Mouse (Mus musculus) midbrain, embryonic 15.5 days (tissue): Measurements from ENCODE around the gene Ralgps2. TPM values are rescaled to one million over a fixed set of nuclear protein-coding genes. Genes with fewer than 3 reads are reported as not detected.

Experiments used
- ATAC-seq: fragments of 200-750 bp; cut with Nextera tagmentation; replicated peaks from 2 replicates; pipeline ENCODE4 v1.8.0; 2017; ENCODE audit warnings: moderate TSS enrichment
- H3K27ac ChIP-seq: fragments of 300-500 bp; sonication (generic); 2 replicates; pipeline ENCODE4 v1.5.1; 2015; ENCODE audit warnings: mild to moderate bottlenecking, inconsistent platforms
- H3K27me3 ChIP-seq: fragments of 300-500 bp; sonication (generic); replicated peaks from 2 replicates; pipeline ENCODE4 v1.6.1; 2015; ENCODE audit warnings: inconsistent platforms
- H3K36me3 ChIP-seq: fragments of 300-500 bp; sonication (generic); replicated peaks from 2 replicates; pipeline ENCODE4 v1.6.1; 2015; ENCODE audit warnings: inconsistent platforms
- H3K4me1 ChIP-seq: fragments of 300-500 bp; sonication (generic); 2 replicates; pipeline ENCODE4 v1.6.1; 2015; ENCODE audit warnings: inconsistent platforms
- H3K4me2 ChIP-seq: fragments of 300-500 bp; sonication (generic); 2 replicates; pipeline ENCODE4 v1.6.1; 2015; ENCODE audit warnings: inconsistent platforms, mild to moderate bottlenecking, moderate library complexity
- H3K4me3 ChIP-seq: fragments of 300-500 bp; sonication (generic); 2 replicates; pipeline ENCODE4 v1.5.1; 2015; ENCODE audit warnings: mild to moderate bottlenecking, inconsistent platforms
- H3K9ac ChIP-seq: fragments of 300-500 bp; sonication (generic); 2 replicates; pipeline ENCODE4 v1.6.1; 2015; ENCODE audit warnings: mild to moderate bottlenecking, inconsistent platforms
- H3K9me3 ChIP-seq: fragments of 300-500 bp; sonication (generic); 2 replicates; pipeline ENCODE4 v1.6.1; 2016; ENCODE audit warnings: inconsistent platforms
- WGBS: fragments of 180-500 bp; shearing (Covaris S2); methylation state at CpG from one replicate; pipeline ENCODE4 v1.1.7; 2015; ENCODE audit warnings: mixed read lengths; 5-methylcytosine and 5-hydroxymethylcytosine counted together
- polyA plus RNA-seq: library from polyadenylated mRNA; unstranded; fragments of >200 nt; fragmentation: Nextera tagmentation; extraction: Ambion mirVana; gene quantifications from 2 replicates; pipeline ENCODE4 v1.2.1, GENCODE M21; 2015

The Ralgps2 gene
- 87.9 and 104 TPM in 2 replicates for polyA plus RNA-seq

DNA sequence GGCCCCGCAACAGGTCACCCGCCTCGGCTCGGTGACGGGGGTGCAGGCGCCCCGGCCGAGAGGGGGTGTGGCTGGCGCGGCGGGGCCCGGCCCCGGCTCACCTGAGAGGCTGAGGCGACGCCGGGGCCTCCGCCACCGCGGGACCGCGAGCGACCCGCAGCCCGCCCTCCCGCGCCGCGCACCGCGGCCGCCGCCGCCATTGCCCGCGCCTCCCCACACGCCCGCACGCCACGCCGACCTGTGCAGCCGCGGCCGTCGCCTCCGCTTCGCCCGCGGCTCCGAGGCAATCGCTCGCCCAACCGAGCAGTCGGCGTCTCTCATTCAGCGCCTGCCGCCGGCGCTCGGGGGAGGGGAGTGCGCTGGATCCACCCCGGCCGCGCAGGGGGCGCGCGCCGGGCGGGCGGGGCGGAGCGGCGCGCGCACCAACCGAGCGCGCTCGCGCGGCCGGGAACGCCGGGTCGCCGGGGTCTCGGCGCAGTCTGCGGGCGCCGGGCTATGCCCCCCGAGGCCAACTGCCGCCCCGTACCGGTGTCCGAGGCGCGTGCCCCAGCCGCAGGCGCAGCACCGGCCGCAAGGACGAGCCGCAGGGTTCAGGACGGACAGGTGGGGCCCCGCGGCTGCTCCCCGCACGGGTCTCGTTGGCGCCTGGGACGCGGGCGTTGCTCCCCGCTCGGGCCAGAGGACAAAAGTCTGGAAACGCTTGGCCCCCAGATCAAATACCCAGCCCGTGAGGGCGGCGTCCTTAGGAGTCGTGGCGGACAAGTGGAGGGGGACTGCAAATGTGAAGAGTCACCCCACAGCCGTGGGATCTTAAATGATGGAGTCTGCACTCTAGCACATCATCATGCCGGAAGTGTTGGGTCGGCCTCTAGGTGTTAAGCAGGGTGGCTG lies at the start of gene Ralgps2:
Gene Ralgps2, minus strand, starts transcription at position 376 of the 891 bp plus-strand sequence.
- Histone ChIP-seq H3K4me1 (peaks cover 19% of the 10 kb centered on the region), H3K27me3 (no peaks in the 10 kb centered on the region), H3K4me2 (peak within 1 kb of the TSS; percentile 52), H3K27ac (peak within 1 kb of the TSS; percentile 99), H3K9ac (peak within 1 kb of the TSS; percentile 97), H3K36me3 (no peaks in the 10 kb centered on the region), H3K9me3 (no peaks in the 10 kb centered on the region), H3K4me3 (peak within 1 kb of the TSS; percentile 99)
- under 1% methylated on average over 64 of the region's 124 CpGs for WGBS
- ATAC-seq = peak; percentile 86

DNA sequence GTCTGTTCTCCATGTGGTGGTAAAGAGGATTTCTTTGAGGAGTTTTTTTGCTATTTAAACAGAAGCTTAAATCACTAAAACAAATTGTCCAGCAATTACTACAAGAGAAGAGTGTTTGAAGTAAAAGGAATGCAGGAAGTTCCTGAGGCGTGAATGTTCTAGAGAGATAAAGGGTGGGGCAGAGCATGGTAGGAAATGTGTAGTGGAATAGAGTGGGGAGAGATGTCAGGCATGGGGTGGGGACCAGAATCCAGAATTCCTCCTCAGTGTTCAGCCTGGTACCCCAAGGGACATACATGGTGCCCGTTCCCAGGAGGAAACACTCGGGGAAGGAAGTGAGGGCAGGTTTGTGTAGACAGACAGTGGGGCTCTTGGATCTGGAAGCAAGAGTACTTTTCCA lies 48.1 kb upstream of the Ralgps2 start:
- Histone ChIP-seq H3K4me3 (no peak overlapping the region), H3K27ac (no peak overlapping the region), H3K4me2 (no peak overlapping the region), H3K9me3 (no peaks in the 10 kb centered on the region), H3K36me3 (no peaks in the 10 kb centered on the region), H3K9ac (no peak overlapping the region), H3K4me1 (peaks cover 10% of the 10 kb centered on the region), H3K27me3 (no peaks in the 10 kb centered on the region)
- 87% methylated on average over 3 of the region's 3 CpGs for WGBS
- ATAC-seq = no peak

DNA sequence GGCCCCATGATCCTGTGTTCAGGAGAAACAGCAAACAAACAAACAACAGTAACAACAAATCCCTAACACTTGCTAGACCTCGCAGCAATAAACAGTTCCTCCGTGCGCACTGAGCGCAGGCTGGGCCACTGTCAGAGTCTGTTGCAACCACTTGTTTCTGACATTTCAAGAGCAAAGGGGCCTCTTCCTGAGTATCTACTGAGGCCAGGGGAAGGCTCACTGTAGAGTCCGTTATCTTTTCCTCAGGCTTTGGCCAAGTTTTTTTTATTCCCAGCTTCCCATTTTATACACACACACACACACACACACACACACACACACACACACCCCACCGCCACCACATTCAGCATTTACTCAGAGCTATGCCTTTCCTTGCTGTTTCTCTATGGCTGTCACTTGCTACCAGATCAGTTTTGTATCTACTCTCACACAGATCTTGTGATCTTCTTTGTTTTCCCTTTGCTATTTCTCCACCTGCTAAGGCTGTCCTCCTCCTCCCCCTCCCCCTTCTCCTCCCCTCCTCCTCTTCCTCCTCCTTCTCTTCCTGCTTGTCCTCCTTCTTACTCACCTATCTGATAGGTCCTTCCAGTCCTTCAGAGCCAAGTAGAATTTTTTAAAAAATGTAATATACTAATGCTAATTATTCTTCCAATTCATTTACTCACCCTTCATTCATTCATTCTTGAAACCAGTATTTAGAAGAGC lies 47.4 kb upstream of the Ralgps2 start:
- Histone ChIP-seq H3K27me3 (no peaks in the 10 kb centered on the region), H3K9ac (no peak overlapping the region), H3K4me2 (no peak overlapping the region), H3K27ac (no peak overlapping the region), H3K36me3 (no peaks in the 10 kb centered on the region), H3K9me3 (no peaks in the 10 kb centered on the region), H3K4me1 (peaks cover 10% of the 10 kb centered on the region), H3K4me3 (no peak overlapping the region)
- 77% methylated on average over 6 of the region's 6 CpGs for WGBS
- ATAC-seq = no peak

DNA sequence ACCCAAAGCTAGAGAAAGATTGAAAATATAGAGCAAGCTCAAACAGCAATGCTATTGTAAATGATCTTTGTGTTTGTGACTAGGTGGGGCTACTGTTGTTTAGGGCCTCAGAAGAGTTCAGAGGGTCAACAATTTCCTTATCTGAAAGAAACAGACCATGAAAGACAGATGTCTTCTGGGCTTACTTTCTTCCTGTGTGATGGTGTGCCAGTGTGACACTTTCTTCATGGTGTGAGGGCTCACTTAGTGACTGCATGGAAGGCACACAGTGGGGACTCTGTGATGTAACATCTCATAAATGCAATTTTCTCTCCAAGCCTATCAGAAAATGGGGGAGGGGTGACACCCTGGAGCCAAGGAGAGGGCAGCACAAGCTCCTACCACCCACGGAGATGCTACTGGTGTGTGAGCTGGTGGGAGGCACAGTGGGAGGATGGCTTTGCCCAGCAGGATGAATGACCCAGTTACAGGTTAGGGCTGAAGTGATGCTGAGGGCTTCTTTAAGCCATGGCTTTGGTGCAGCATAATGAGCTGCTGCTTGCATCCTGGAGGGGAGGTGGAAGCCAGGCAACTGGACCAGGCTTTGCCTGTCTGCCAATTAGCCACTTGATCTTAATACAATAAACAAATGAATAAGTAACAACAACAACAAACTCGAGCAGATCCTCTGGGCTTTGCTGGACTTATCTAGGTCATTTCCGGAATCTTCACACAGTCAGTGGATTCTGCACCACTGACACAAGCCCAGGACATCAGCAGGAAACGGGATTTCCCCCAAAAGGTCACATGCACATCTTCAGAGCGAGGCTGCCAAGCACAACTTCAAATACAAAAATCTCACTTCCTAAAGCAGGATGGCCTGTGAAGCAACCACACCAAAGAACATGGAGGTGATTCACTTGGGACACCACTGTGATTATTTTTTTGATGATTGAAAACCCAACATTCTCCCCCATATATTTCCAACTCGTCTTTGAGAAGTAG lies 46.5 kb upstream of the Ralgps2 start:
- Histone ChIP-seq H3K4me1 (peaks cover 10% of the 10 kb centered on the region), H3K27me3 (no peaks in the 10 kb centered on the region), H3K4me2 (no peak overlapping the region), H3K36me3 (no peaks in the 10 kb centered on the region), H3K9ac (no peak overlapping the region), H3K4me3 (no peak overlapping the region), H3K27ac (no peak overlapping the region), H3K9me3 (no peaks in the 10 kb centered on the region)
- no peak for ATAC-seq
- 50% methylated on average over 6 of the region's 6 CpGs for WGBS

DNA sequence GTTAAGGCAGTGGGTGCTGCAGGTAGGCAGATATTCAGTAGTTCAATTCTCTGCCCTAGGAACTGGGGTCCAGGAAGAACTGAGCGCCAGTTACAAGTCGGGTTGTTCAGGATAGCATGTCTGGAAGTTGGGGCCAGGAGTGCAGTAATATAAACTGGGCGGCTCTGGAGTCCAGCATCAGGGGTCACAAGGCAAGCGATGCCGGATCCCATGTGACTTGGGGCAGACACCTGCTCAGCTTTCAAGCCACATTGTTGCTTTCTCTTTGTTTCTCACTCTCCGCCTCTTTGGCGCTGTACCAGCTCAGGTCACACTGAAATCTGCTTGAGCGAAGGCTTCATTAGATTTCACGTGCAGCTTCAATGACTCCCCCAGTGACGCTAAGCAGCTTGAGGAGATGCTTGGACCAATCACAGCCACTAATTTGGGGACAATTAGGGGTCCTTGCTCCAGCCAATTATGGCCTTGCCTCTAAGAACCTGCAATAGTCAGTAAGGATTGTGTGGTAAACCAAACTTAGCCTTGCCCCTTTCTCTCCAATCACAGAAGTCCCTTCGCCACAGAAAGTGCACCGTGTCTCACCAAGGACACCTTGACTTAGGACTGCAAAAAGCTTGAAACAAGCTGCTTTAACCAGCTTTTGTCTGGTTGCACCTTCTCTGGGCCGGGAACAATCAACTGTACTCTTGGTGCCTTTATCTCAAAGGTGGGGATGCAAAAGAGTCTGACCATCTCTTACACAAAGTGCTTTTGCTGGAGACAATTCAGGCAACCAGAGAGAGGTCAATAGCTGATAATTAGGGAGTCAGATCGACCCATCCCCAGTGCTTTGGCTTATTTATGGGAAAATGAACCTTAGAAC lies 43.8 kb upstream of the Ralgps2 start:
- no peak for ATAC-seq
- H3K9ac ChIP-seq = no peak overlapping the region
- no peaks in the 10 kb centered on the region for H3K27me3 ChIP-seq
- no peak overlapping the region for H3K4me3 ChIP-seq
- no peak overlapping the region for H3K27ac ChIP-seq
- no peaks in the 10 kb centered on the region for H3K9me3 ChIP-seq
- H3K36me3 ChIP-seq = no peaks in the 10 kb centered on the region
- 68% methylated on average over 14 of the region's 14 CpGs for WGBS
- H3K4me1 ChIP-seq = no peaks in the 10 kb centered on the region
- H3K4me2 ChIP-seq = no peak overlapping the region

DNA sequence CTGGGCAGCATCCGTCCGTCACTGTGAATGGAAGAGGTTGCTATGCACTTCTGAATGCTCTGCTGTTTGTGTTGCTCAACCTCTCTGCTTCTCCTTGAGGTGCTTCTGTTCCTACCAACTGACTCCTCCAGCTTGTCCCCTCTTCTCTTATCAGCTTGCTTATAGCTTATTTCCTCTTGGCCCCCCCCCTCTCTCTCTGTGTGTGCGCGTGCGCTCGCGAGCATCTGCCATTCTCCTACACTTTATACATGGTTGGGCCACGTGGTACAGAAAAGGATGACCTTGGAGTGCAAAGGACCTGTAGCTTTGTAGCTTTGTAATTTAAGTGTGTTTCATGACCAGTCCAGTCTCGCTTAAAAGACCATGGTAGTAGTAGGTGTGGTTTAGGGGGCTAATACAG lies 42.5 kb upstream of the Ralgps2 start:
- Histone ChIP-seq H3K27ac (no peak overlapping the region), H3K27me3 (no peaks in the 10 kb centered on the region), H3K9ac (no peak overlapping the region), H3K4me3 (no peak overlapping the region), H3K9me3 (no peaks in the 10 kb centered on the region), H3K4me1 (no peaks in the 10 kb centered on the region), H3K4me2 (no peak overlapping the region), H3K36me3 (no peaks in the 10 kb centered on the region)
- ATAC-seq = peak; percentile 30; the same call in 1 of the 2 replicates
- WGBS = 79% methylated on average over 9 of the region's 9 CpGs

DNA sequence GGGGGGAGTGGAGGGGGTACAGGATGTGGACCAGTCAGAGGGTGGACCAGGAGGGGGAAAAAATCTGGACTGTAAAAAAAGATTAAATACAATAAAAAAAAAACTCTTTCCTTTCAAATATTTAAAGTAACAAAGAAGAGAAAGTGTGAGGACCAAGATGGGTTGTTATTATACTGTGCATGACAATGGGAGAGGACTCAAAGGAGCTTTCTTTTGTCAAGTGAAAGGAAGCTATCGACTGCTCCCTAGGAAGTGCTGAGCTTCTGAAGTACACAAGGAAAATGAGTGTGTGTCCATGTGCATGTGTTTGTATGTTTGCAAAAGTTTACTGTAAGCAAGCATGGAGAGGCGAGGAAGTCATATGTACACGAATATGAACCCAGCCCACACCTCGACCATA lies 40.3 kb upstream of the Ralgps2 start:
- H3K4me2 ChIP-seq = no peak overlapping the region
- H3K36me3 ChIP-seq = no peaks in the 10 kb centered on the region
- no peaks in the 10 kb centered on the region for H3K27me3 ChIP-seq
- no peak for ATAC-seq
- H3K9me3 ChIP-seq = no peaks in the 10 kb centered on the region
- H3K27ac ChIP-seq = no peak overlapping the region
- H3K4me3 ChIP-seq = no peak overlapping the region
- no peaks in the 10 kb centered on the region for H3K4me1 ChIP-seq
- H3K9ac ChIP-seq = no peak overlapping the region
- 74% methylated on average over 4 of the region's 4 CpGs for WGBS

DNA sequence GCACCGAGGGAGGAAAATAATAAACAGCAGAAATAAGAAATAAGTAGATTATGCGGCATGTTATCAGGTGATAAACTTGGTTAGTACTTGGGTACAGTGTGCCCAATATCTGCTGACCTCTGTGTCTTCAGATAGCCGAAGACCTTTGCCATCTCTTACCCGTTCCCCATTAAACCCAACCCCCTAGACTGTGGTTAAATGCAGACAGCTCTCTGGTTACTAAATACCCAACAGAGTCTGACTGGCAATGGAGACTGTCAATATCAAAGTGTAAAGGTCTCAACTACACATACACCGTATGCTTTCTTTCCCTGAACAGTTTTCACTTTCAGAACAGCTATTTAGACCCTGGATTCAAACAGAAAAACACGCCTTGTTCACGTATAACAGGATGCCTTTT lies 39.2 kb upstream of the Ralgps2 start:
- H3K4me2 ChIP-seq = no peak overlapping the region
- no peak overlapping the region for H3K27ac ChIP-seq
- no peak for ATAC-seq
- no peaks in the 10 kb centered on the region for H3K27me3 ChIP-seq
- H3K36me3 ChIP-seq = no peaks in the 10 kb centered on the region
- H3K9ac ChIP-seq = no peak overlapping the region
- WGBS = 89% methylated on average over 7 of the region's 7 CpGs
- H3K4me3 ChIP-seq = no peak overlapping the region
- H3K9me3 ChIP-seq = no peaks in the 10 kb centered on the region
- no peaks in the 10 kb centered on the region for H3K4me1 ChIP-seq

DNA sequence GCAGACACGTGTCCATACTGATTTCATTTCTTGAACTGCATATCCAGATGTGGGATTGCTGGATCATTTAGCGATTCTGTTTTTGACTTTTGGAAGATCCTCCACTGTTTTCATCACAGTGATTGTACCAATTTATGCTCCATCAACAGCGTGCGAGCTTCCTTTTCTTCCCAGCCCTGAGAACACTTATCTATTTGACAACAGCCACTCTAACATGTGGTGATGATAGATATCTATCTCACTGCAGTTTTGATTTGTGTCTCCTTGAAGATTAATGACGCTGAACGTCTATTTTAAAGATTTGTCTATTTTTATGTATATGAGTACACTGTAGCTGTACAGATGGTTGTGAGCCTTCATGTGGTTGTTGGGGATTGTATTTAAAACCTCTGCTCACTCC lies 34.4 kb upstream of the Ralgps2 start:
- no peaks in the 10 kb centered on the region for H3K4me1 ChIP-seq
- ATAC-seq = no peak
- H3K27ac ChIP-seq = no peak overlapping the region
- H3K9me3 ChIP-seq = no peaks in the 10 kb centered on the region
- WGBS = 86% methylated on average over 6 of the region's 6 CpGs
- H3K4me3 ChIP-seq = no peak overlapping the region
- H3K9ac ChIP-seq = no peak overlapping the region
- H3K27me3 ChIP-seq = no peaks in the 10 kb centered on the region
- H3K36me3 ChIP-seq = no peaks in the 10 kb centered on the region
- no peak overlapping the region for H3K4me2 ChIP-seq

DNA sequence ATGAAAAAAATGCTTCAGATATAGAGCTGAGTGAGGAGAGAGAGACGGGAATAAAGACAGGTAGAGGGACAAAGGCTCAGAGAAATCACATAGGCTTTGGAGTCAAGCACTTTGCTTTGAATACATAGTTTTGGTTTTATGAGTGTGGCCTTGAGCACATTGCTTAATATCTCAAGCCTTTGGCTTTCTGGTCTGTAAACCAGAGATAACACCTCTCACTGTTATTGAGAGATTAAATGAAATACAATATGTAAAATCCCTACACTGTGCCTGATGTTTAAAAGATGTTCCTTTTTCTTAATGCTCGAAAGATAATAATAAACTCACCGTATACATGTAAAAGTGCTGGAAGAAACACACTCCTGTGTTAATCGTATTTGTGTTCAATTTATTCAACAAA lies 33.0 kb upstream of the Ralgps2 start:
- H3K4me2 ChIP-seq = no peak overlapping the region
- no peak overlapping the region for H3K27ac ChIP-seq
- no peak overlapping the region for H3K4me3 ChIP-seq
- no peaks in the 10 kb centered on the region for H3K9me3 ChIP-seq
- 85% methylated on average over 4 of the region's 4 CpGs for WGBS
- H3K9ac ChIP-seq = no peak overlapping the region
- no peaks in the 10 kb centered on the region for H3K36me3 ChIP-seq
- ATAC-seq = no peak
- H3K4me1 ChIP-seq = no peaks in the 10 kb centered on the region
- no peaks in the 10 kb centered on the region for H3K27me3 ChIP-seq

DNA sequence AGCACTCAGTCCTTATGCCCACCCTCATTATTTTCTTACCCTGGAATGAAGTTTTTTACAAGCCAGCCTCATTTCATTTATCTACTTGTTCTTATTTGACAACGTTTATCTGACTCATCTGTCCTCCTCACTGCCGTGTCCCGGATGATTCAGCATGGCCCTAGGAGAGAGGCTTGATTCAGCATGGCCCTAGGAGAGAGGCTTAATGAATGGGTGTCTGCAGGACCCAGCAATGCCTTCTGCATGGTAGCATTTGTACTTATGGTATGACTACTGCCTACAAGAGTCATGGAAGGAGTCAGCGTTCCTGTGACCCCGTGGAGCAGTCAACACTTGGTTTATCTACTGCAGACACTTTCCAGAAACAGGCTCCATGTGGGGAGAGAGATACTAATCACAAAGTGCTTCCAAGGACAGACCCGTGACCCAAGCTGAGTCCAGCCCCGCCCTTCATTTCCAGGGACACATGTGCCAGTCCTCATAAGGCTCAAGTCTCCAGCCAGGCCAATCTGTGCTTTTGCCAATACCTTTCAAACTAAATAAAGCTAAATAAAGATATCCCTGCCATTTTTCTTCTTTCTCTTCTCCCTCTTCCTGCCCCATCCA lies 31.9 kb upstream of the Ralgps2 start:
- ATAC-seq = no peak
- no peaks in the 10 kb centered on the region for H3K9me3 ChIP-seq
- H3K27me3 ChIP-seq = no peaks in the 10 kb centered on the region
- H3K9ac ChIP-seq = no peak overlapping the region
- no peak overlapping the region for H3K4me3 ChIP-seq
- 89% methylated on average over 7 of the region's 7 CpGs for WGBS
- no peak overlapping the region for H3K4me2 ChIP-seq
- H3K4me1 ChIP-seq = no peaks in the 10 kb centered on the region
- H3K36me3 ChIP-seq = no peaks in the 10 kb centered on the region
- no peak overlapping the region for H3K27ac ChIP-seq
